Mouse (Mus musculus): ENCODE measurements at regions not wholly inside any gene's neighbourhood (a gene's known extent, or its start where the extent isn't known, plus 50 kb on each side); places are given as distances from the start of the nearest gene placed in this dataset.

DNA sequence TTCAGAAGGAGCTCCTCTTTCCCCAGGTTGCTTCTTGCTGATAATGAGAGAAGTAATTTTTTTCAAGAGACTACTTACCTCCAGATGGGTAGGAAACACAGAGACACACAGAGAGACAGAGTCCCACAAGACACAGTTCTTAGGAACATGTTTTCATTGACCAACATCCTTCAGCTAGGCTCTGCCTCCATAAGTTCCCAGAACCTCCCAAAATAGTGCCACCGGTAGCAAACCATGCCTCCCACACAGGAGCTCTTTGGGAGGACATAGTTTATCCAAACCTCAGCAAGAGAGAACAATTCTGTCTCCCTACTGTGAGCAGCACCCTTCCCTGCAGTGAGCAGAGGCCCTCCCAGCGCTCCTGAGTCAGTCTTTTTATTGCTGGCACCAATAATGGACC lies 67.2 kb downstream of the 1700001O22Rik start:
- TF ChIP-seq CTCF (IDR thresholded peaks at IDR 0.05; ENCODE audit: borderline replicate concordance, control insufficient read depth, extremely low read depth, insufficient read depth, low read length, poor library complexity) (no peak), POLR2A (IDR thresholded peaks at IDR 0.05; ENCODE audit: control insufficient read depth, extremely low read depth, insufficient read depth, low read length, poor library complexity) (no peak)
